Mouse (Mus musculus): ENCODE results near the gene Hcn4.

DNA sequence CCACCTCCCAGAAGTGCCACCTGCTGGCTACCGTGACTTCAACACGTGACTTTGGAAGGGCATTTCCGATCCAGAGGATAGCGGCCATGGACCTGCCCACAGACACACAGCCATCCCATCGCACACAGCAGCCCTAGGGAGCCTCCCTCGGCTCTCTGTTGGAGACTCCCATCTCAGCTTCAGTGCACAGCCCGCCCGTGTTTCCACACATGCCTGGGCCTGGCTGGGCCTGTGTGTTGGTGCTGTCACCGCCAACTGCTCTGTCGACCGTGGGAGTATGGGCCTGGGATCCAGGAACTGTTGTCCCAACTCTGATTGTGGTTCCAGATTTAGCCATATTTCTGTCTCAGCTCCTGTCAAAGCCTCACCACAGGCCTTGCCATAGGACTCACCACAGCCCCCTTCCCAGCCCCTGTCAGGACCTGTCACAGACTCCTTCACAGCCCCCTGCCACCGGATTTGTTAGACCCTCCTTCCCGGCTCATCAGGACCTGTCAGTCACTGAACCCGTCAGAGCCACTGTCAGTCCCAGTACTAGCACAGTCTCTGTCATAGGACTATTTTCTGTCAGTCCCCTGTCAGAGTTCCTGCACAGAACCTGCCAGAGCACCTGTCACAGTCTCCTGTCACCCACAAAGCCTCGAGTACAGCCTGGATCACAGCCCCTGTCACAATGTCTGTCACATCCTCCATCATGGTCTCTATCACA, 7.5 kb upstream of the Hcn4 start:
- TF ChIP-seq GATA1 (IDR thresholded peaks at IDR 0.05; ENCODE audit: low read length), result no peak
- no peak for TF ChIP-seq TAL1 (IDR thresholded peaks at IDR 0.05; ENCODE audit: low read length)
